Mouse (Mus musculus): ENCODE measurements around the gene Rpp14. TPM values are rescaled to one million over a fixed set of nuclear protein-coding genes. Genes with fewer than 3 reads are reported as not detected.

Rpp14 gene
- polyA plus RNA-seq, 1 experiment, result 47.1 TPM

DNA sequence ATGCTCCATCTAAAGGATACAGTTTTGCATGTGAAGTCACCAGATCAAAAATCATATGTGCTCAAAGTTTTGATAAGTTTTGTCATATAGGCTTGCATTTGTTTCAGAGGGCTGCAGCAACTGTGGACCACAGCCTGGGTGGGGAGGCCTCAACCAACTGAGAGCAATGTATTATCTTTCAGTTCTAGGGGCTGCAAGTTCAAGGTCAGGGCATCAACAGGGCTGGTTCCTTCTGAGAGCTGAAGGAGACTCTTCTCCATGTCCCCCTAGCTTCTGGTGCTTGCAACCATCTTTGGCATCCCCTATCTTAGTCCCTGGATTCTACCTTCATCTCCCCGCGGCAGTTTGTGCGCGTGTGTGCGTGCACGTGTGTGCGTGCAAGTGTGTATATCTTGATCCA lies 27.5 kb upstream of the Rpp14 start:
- H3K4me1 ChIP-seq (ENCODE audit: control insufficient read depth, insufficient read depth, low read length), result peaks cover 11% of the 10 kb centered on the region
- no peaks in the 10 kb centered on the region for H3K9me3 ChIP-seq (replicated peaks; ENCODE audit: control insufficient read depth, insufficient read depth, low read length, poor library complexity, severe bottlenecking)
- no peaks in the 10 kb centered on the region for H3K27me3 ChIP-seq (ENCODE audit: control insufficient read depth, insufficient read depth, low read length, poor library complexity, severe bottlenecking)
- no peaks in the 10 kb centered on the region for H3K36me3 ChIP-seq (ENCODE audit: control insufficient read depth, insufficient read depth, low read length, poor library complexity, severe bottlenecking)
- TF ChIP-seq POLR2A (IDR thresholded peaks at IDR 0.05; ENCODE audit: insufficient read depth, low read length), result no peak
- TF ChIP-seq EP300 (IDR thresholded peaks at IDR 0.05; ENCODE audit: insufficient read depth, low read depth, low read length), result peak; percentile 80
- H3K27ac ChIP-seq (ENCODE audit: insufficient read depth, low read length), result peak overlapping the region; percentile 62; the same call in 1 of the 2 replicates
- no peak overlapping the region for H3K9ac ChIP-seq (ENCODE audit: low read depth, poor library complexity, severe bottlenecking)
- H3K4me3 ChIP-seq (ENCODE audit: low read depth, low read length), result no peak overlapping the region

DNA sequence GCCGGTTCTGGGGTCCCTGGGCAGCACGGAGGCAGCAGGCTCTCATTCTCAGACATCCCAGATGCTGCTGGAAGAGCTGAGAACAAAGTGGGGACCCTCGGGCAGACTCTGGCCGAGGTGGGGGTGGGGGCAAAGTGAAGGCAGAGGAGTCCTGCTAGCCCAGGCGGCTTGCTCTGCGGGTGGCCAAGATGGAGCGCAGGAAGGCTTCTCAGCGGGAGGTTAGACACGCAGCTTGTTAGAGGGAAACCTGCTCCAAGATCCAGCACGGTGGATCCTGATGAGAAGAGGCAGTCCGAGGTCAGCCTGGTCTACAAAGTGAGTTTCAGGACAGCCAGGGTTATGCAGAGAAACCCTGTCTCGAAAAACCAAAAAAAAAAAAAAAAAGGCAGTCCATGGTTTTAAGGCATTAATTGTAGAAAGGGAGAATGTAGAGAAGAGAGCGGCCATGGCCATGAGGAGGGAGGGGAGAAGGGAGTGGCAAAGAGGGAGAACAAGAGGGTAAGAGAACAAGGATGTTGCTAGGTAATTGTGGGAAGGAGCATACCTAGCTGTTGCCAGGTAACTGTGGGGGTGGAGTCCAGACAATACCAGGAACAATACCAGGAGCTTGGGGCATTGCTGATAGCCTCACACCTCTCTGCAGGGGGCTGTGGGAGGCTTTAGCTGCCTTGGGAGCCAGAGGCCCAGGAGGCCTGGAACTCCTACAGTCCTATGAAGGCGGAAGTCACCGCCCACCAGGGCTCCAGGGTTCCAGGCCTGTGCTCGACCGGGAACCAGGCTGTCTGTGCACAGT lies 25.7 kb upstream of the Rpp14 start:
- H3K27ac ChIP-seq (ENCODE audit: insufficient read depth, low read length), result peak overlapping the region; percentile 88
- H3K4me1 ChIP-seq (ENCODE audit: control insufficient read depth, insufficient read depth, low read length), result peaks cover 11% of the 10 kb centered on the region
- H3K4me3 ChIP-seq (ENCODE audit: low read depth, low read length), result peak overlapping the region; percentile 62
- peak overlapping the region; percentile 70 for H3K9ac ChIP-seq (ENCODE audit: low read depth, poor library complexity, severe bottlenecking)
- TF ChIP-seq POLR2A (IDR thresholded peaks at IDR 0.05; ENCODE audit: insufficient read depth, low read length) (no peak), EP300 (IDR thresholded peaks at IDR 0.05; ENCODE audit: insufficient read depth, low read depth, low read length) (peak; percentile 90)
- H3K9me3 ChIP-seq (replicated peaks; ENCODE audit: control insufficient read depth, insufficient read depth, low read length, poor library complexity, severe bottlenecking), result no peaks in the 10 kb centered on the region
- no peaks in the 10 kb centered on the region for H3K36me3 ChIP-seq (ENCODE audit: control insufficient read depth, insufficient read depth, low read length, poor library complexity, severe bottlenecking)
- H3K27me3 ChIP-seq (ENCODE audit: control insufficient read depth, insufficient read depth, low read length, poor library complexity, severe bottlenecking), result no peaks in the 10 kb centered on the region

DNA sequence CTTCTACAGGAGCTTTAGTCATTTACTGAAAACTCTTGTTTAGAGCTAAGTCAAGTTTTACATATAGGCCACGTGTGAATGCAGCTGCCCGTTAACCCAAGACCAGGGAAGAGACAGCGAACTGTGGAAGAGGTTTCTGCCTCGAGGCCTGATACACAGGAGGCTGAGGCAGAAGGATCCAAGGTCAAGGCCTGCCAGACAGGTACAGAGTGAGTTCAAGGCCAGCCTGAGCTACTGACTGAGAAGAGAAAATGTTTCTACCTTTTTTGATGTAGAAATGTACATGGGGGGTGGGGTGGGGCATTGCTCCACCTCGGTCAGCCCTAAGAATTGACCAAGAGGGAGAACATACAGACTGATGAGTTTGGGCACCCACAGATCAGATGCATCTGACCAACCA lies 24.1 kb upstream of the Rpp14 start:
- TF ChIP-seq CTCF (IDR thresholded peaks at IDR 0.05; ENCODE audit: low read depth, low read length), result no peak
- TF ChIP-seq POLR2A (IDR thresholded peaks at IDR 0.05; ENCODE audit: insufficient read depth, low read length), result no peak
- peak; percentile 72 for TF ChIP-seq EP300 (IDR thresholded peaks at IDR 0.05; ENCODE audit: insufficient read depth, low read depth, low read length)
- Histone ChIP-seq H3K27me3 (ENCODE audit: control insufficient read depth, insufficient read depth, low read length, poor library complexity, severe bottlenecking) (no peaks in the 10 kb centered on the region), H3K27ac (ENCODE audit: insufficient read depth, low read length) (no peak overlapping the region), H3K4me1 (ENCODE audit: control insufficient read depth, insufficient read depth, low read length) (peaks cover 9% of the 10 kb centered on the region), H3K9ac (ENCODE audit: low read depth, poor library complexity, severe bottlenecking) (no peak overlapping the region), H3K36me3 (ENCODE audit: control insufficient read depth, insufficient read depth, low read length, poor library complexity, severe bottlenecking) (no peaks in the 10 kb centered on the region), H3K9me3 (replicated peaks; ENCODE audit: control insufficient read depth, insufficient read depth, low read length, poor library complexity, severe bottlenecking) (no peaks in the 10 kb centered on the region), H3K4me3 (ENCODE audit: low read depth, low read length) (no peak overlapping the region)

DNA sequence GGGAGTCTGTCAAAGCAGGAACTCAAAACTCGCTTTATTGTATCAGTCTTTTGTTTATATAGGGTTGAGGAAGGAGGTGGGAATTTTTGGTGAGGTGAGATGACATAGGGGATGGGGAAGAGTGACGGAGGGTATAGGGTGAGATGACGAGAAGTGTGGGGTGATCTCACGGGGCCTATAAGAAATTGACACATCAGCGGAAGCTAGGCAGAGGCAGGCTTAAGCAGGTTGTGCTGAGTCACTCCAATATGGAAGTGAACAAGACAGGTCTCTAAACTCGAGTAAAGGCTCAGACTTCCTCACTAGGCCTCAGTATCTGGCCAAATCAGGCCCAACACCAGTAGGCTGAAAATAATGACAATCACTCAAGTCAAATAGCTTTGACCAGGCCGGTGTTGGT lies 20.2 kb upstream of the Rpp14 start:
- H3K27ac ChIP-seq (ENCODE audit: insufficient read depth, low read length), result no peak overlapping the region
- TF ChIP-seq POLR2A (IDR thresholded peaks at IDR 0.05; ENCODE audit: insufficient read depth, low read length) (no peak), EP300 (IDR thresholded peaks at IDR 0.05; ENCODE audit: insufficient read depth, low read depth, low read length) (no peak), CTCF (IDR thresholded peaks at IDR 0.05; ENCODE audit: low read depth, low read length) (no peak)
- H3K4me1 ChIP-seq (ENCODE audit: control insufficient read depth, insufficient read depth, low read length), result peaks cover 7% of the 10 kb centered on the region

DNA sequence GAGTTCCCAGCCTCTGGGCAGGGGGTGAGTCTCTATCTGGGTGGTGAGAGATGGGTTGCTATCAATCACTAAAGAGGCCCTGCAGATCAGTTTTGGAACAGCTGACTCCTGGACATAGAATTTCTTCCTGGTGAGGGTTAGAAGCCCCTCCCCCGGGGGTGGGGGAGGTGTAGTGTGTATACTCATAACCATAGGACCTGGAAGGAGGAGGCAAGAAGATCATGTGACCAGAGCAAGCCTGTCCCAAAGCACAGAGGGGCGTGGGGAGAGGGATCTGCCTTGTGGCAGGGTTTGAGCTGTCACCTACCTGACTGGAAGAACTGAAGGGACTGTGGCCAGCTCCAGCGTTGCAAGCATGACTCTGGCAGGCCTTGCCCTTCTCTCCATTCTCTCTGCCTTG lies 18.1 kb upstream of the Rpp14 start:
- Histone ChIP-seq H3K4me1 (ENCODE audit: control insufficient read depth, insufficient read depth, low read length) (peaks cover 1% of the 10 kb centered on the region), H3K9ac (ENCODE audit: low read depth, poor library complexity, severe bottlenecking) (no peak overlapping the region; the same call in 1 of the 2 replicates), H3K9me3 (replicated peaks; ENCODE audit: control insufficient read depth, insufficient read depth, low read length, poor library complexity, severe bottlenecking) (no peaks in the 10 kb centered on the region), H3K4me3 (ENCODE audit: low read depth, low read length) (no peak overlapping the region), H3K36me3 (ENCODE audit: control insufficient read depth, insufficient read depth, low read length, poor library complexity, severe bottlenecking) (no peaks in the 10 kb centered on the region), H3K27me3 (ENCODE audit: control insufficient read depth, insufficient read depth, low read length, poor library complexity, severe bottlenecking) (no peaks in the 10 kb centered on the region), H3K27ac (ENCODE audit: insufficient read depth, low read length) (no peak overlapping the region; the same call in 1 of the 2 replicates)
- TF ChIP-seq CTCF (IDR thresholded peaks at IDR 0.05; ENCODE audit: low read depth, low read length) (no peak), POLR2A (IDR thresholded peaks at IDR 0.05; ENCODE audit: insufficient read depth, low read length) (no peak), EP300 (IDR thresholded peaks at IDR 0.05; ENCODE audit: insufficient read depth, low read depth, low read length) (0 out of 2 replicates have a peak, but pooled peaks have one; percentile 21)

More for the DNA sequence above, 20.2 kb upstream of the Rpp14 start:
- Histone ChIP-seq H3K4me3 (ENCODE audit: low read depth, low read length) (no peak overlapping the region), H3K36me3 (ENCODE audit: control insufficient read depth, insufficient read depth, low read length, poor library complexity, severe bottlenecking) (no peaks in the 10 kb centered on the region), H3K9ac (ENCODE audit: low read depth, poor library complexity, severe bottlenecking) (no peak overlapping the region), H3K27me3 (ENCODE audit: control insufficient read depth, insufficient read depth, low read length, poor library complexity, severe bottlenecking) (no peaks in the 10 kb centered on the region), H3K9me3 (replicated peaks; ENCODE audit: control insufficient read depth, insufficient read depth, low read length, poor library complexity, severe bottlenecking) (no peaks in the 10 kb centered on the region)

DNA sequence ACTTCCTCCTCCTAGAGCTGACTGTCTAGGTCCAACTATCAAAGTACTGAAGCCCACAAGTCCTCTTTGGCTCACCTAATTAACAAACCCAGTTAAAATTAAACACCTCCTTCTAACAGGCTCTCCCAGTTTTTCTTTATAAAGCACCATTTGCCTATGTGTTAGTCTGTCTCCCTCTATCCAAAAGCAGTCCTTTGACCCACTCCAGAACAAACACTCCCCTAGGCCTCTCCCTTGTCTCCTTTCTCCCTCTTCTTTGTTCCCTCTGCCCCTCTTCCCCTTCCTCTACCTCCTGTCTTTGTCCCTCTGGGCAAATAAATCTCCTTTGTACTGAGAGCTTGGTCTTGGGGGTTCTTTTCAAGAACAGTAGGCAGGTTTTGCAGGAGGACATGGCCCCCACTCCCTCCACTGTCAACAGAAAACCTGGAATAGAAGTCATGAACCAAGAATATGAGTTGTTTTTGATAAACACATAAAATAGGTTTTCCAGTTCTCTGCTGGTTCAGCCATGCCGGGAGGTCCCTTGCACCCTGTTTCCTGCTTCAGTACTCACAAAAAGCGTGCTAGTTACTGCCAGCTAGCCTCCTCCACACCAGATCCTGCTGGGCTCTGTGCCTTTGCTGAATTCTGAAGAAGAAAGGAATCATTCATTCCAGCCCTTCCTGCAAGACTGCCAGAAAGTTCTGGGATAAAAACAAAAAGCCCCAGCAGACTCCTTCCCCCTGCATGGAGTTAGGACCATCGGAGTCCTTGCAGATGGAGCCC lies 17.4 kb upstream of the Rpp14 start:
- Histone ChIP-seq H3K4me1 (ENCODE audit: control insufficient read depth, insufficient read depth, low read length) (peaks cover 1% of the 10 kb centered on the region), H3K4me3 (ENCODE audit: low read depth, low read length) (no peak overlapping the region), H3K27me3 (ENCODE audit: control insufficient read depth, insufficient read depth, low read length, poor library complexity, severe bottlenecking) (no peaks in the 10 kb centered on the region), H3K9ac (ENCODE audit: low read depth, poor library complexity, severe bottlenecking) (no peak overlapping the region), H3K27ac (ENCODE audit: insufficient read depth, low read length) (no peak overlapping the region), H3K36me3 (ENCODE audit: control insufficient read depth, insufficient read depth, low read length, poor library complexity, severe bottlenecking) (no peaks in the 10 kb centered on the region), H3K9me3 (replicated peaks; ENCODE audit: control insufficient read depth, insufficient read depth, low read length, poor library complexity, severe bottlenecking) (no peaks in the 10 kb centered on the region)
- TF ChIP-seq EP300 (IDR thresholded peaks at IDR 0.05; ENCODE audit: insufficient read depth, low read depth, low read length) (no peak), POLR2A (IDR thresholded peaks at IDR 0.05; ENCODE audit: insufficient read depth, low read length) (no peak), CTCF (IDR thresholded peaks at IDR 0.05; ENCODE audit: low read depth, low read length) (no peak)

All from ES-Bruce4 (cell line).